Mouse (Mus musculus): ENCODE results near the gene Nphs1.

DNA sequence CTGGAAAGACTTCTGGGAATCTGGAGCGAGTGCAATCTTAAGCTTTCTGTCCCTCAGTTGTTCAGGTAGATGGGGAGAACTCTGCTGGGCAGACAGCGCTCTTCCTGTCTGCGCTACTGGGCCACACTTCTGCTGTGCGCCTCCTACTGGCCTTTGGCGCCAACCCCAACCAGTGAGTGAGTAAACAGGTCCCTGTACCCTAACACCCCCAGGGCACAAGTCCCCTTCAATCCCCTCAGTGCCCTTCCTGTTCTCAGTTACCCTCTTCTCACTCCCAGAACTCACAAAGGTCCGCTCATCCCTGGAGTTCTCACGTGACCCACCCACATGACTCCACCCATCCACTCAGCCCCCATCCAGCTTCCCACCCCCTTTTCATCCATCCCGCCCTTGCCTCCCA is 60.2 kb downstream of the Nphs1 start:
- TF ChIP-seq EP300 (IDR thresholded peaks at IDR 0.05; ENCODE audit: low read depth) (no peak), CTCF (IDR thresholded peaks at IDR 0.05; ENCODE audit: low read depth) (peak; percentile 34)

Measured in liver, postnatal 0 days (tissue).